Mouse (Mus musculus) adrenal gland, adult (tissue): ENCODE data around the gene Hist1h4h.
"Not testable (repeated sequence)": the region's sequence is repeated elsewhere in the genome, so short reads cannot be mapped to it uniquely, and the experiment has no call there.

Experiments
- DNase-seq, 2 experiments: peaks; one replicate each; pipeline ENCODE4 v3.0.0; 2022 to 2023; ENCODE audit warnings: low spot score in 1 of 2; ENCODE audit not compliant: inconsistent age in 2 of 2

Gene Hist1h4h

DNA sequence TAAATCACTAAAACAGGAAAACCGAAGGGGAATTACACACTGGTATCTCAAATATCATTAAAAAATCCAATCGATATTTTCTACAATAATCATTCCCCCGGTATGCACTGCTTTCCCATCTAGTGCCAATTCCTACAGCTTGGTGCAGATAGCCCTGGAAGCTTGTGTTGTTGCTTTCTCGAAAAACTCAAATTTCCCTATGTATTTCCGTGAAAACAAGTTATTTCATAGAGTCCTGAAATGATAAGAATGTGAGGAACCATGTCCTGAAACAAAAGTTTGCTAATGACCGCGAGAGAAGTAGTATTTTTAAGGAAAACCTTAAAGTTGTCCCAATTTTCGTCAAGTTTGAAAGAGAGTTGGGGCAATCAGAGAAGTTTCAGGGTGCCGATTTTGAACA is 23.5 kb downstream of the Hist1h4h start:
- DNase-seq: no peak

GRCm38 (mm10) chr13:23554925-23555838 is 24.3 kb downstream of the Hist1h4h start:
- DNase-seq: peak; percentile 76 to 93

DNA sequence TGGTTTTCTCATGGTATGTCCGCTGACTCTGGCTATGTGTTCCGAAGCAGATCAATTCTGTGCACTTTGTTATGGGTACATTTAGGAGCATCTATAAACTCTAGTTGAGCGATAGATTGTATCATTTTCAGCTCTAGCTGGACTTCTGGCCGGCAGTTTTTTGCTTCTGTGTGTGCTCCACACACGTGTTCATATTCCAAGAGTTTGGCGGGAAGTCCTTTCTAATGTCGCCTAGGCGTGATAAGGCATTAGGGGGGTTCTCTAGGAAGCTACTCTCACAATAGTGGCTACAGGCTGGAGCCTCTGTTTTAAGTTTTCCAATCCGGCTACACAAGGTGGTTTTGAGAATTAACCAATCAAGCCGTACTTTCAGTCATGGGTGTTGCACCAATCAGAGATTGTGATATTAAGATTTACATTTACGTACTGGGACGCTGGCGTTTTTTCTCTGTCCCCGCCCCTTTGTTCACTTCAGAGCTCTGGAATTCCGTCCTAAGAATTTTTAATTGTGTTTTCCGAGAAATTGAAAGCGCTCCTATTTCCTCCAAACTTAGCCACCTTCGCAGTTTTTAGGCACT is 25.1 kb downstream of the Hist1h4h start:
- DNase-seq: peak; percentile 66 to 94

DNA sequence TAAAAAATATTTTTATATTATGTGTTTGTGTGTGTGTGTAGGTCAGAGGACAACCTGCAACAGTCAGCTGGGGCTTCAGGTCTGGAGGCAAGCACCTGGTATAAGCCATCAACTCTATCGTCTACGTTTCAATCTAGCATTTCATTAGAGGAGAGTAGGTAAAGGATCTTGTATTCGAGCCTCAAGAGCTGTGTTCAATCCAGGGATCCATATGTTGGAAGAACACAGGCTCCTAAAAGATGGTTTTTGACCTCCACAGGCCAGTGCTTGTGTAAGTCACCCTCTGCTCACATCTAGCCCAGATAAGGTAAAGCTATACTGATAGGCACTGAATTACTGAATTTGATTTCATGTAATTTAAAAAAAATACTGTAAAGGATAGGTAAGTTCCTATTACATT is 26.1 kb downstream of the Hist1h4h start:
- DNase-seq: no peak

DNA sequence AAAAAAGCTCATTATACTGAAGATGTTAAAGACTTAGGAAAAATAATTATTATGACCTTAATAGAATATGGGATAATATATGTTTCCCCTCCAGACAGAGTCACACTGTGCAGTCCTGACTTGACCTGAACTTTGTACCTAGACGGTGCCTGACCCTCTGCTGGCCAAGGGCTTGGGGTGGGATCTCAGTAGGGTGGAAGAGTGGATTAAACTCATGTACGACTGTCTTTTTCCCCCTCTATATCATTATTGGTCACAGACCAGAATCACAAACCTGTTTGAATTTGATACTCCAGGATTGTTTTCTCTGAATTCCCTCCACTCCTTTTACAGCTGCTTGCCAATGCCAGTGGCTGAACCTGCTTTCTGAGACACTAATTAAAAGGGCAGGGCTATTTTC is 29.8 kb downstream of the Hist1h4h start:
- not testable (repeated sequence) for DNase-seq

- DNase-seq: not testable (repeated sequence)
Observed at GRCm38 (mm10) chr13:23561531-23561882, 30.7 kb downstream of the Hist1h4h start.

DNA sequence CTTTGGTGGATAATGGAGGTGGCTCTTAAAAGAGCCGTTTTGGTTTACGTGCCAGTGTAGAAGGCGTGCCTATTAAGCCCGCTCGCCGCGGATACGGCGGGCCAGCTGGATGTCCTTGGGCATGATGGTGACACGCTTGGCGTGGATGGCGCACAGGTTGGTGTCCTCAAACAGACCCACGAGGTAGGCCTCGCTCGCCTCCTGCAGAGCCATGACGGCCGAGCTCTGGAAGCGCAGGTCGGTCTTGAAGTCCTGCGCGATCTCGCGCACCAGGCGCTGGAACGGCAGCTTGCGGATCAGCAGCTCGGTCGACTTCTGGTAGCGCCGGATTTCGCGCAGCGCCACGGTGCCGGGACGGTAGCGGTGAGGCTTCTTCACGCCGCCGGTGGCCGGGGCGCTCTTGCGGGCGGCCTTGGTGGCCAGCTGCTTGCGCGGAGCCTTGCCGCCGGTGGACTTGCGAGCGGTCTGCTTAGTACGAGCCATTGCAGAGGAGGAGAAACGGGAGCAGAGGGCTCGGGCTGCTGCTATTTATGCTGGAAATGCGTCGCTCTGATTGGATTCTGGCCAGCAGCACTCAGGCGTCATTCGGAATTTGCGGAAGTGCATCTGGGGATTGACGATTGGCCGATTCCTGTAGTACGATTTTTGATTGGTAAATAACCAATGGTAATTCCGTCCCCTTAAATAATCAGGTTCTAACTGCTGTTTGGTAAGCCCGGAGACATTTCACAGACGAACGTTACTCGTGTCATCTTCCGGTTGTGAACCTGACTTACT is 31.2 kb downstream of the Hist1h4h start, which contains the start of gene Hist1h3e:
Gene Hist1h3e (minus strand): TSS at position 487 of the 777 bp plus-strand sequence.
- peak; percentile 95 to 98 for DNase-seq

GRCm38 (mm10) chr13:23562699-23563462 is 32.0 kb downstream of the Hist1h4h start:
- DNase-seq: peak; percentile 49 to 90

- no peak for DNase-seq
Observed at GRCm38 (mm10) chr13:23564482-23564881, 33.6 kb downstream of the Hist1h4h start.

DNA sequence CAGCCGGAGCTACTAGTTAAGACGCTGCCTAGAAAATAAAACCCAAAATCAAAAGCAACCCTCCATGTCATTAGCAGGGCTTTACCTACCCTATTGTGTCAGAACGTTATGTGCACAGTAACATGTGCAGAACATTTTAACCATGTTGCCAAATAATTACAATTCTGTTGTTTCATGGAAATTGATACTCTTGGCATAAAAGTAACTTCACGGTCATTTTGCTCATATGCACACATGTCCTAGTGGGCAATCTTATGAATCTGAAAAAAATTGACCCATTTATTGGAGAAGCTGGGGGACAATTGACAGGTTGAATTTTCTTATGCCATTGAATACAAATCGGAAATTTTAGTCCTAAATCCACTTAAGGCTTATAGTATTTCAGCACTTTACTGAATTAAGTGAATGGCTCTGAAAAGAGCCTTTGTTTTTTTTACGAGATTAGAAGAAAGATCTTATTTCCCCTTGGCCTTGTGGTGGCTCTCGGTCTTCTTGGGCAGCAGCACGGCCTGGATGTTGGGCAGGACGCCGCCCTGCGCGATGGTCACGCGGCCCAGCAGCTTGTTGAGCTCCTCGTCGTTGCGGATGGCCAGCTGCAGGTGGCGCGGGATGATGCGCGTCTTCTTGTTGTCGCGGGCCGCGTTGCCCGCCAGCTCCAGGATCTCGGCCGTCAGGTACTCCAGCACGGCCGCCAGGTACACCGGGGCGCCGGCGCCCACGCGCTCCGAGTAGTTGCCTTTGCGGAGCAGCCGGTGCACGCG is 39.6 kb downstream of the Hist1h4h start:
- DNase-seq: peak in 1 of 2 experiments; percentile 39

DNA sequence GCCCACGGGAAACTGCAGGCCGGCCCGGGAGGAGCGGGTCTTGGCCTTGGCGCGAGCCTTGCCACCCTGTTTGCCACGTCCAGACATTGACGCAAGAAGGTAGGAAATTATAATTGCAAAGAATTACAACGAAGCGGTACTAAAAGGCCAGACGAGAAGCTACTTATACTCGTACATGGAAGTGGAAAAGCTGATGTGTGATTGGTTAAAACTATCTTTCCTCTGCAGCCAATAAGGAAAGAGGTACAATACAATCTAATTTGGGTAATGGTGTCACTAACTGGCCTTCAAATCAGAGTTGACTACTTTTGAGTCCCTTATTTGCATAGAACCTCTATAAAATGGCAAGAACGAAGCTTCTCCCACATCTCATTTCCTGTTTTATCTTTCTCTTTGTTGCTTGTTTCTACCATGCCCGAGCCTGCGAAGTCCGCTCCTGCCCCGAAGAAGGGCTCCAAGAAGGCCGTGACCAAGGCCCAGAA is 40.2 kb downstream of the Hist1h4h start, which contains the start of the genes Hist1h2ae and Hist1h2bg:
Gene Hist1h2ae (minus strand): TSS at position 199 of the 482 bp plus-strand sequence.
Gene Hist1h2bg (plus strand): TSS at position 375 of the 482 bp plus-strand sequence.
- DNase-seq: peak; percentile 80 to 96

- DNase-seq: peak in 1 of 2 experiments; percentile 66
Observed at GRCm38 (mm10) chr13:23571504-23572217, 40.8 kb downstream of the Hist1h4h start.

DNA sequence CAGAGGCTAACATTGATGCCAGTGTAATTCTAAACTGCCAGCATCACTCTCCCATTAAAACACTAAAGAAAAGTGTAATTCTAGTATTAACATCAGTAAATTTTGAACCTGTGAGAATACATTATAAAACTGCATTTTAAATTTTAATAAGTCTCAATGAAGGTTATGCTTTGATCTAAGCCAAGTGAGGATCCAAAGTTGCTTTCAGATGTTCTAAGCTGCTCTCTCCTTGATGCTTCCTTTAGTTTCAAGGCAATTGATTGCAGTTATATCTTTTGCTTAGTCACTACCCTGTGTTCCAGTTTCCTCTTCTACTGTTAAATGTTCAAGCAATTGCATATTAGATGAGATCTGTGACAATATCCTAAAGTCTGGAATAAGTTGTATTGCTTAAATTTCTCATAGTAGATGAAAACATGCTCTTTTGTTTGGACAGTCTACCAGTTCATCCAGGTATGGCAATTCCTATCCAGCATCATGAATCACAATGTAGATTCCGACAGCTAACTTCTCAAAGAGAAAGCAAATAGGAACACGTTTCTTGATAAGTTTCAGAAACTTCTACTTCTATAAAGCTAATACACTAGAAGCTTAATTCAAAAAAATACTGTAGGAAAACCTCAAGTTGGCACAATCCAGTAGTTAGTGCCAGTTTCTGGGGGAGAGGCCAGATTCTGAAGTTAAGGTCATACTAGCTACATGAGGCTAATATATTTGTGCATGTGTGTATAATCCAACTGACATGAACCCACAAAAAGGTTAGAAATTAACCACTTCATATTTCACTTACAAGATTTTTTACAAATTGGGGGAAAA is 41.6 kb downstream of the Hist1h4h start:
- no peak for DNase-seq

GRCm38 (mm10) chr13:23573034-23573897 is 42.4 kb downstream of the Hist1h4h start:
- DNase-seq: peak in 1 of 2 experiments; percentile 52

GRCm38 (mm10) chr13:23573898-23574524 is 43.2 kb downstream of the Hist1h4h start, which contains the start of the genes Hist1h2bf and Hist1h2ad:
Gene Hist1h2bf, minus strand, starts transcription at chr13:23574196.
Gene Hist1h2ad, plus strand, starts transcription at chr13:23574381.
- peak; percentile 84 to 95 for DNase-seq

DNA sequence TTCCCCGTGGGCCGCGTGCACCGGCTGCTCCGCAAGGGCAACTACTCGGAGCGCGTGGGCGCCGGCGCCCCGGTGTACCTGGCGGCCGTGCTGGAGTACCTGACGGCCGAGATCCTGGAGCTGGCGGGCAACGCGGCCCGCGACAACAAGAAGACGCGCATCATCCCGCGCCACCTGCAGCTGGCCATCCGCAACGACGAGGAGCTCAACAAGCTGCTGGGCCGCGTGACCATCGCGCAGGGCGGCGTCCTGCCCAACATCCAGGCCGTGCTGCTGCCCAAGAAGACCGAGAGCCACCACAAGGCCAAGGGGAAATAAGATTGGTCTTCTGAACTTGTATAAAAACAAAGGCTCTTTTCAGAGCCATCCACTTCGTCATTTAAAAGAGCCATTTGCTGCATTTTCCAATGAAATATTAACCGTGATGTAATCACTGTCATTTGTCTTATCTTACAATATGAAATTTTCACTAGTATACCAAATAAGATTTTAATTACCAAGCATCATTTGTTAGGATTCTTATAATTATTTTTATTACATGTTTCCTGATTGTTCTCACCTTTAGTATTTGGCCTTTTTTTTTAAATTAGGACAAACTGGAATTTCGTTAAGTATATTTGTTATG is 43.8 kb downstream of the Hist1h4h start:
- peak in 1 of 2 experiments; percentile 51 for DNase-seq
